Mouse (Mus musculus): ENCODE measurements around the gene Rhebl1.

GRCm38 (mm10) chr15:98864951-98865350 lies 29.4 kb downstream of the Rhebl1 start:
- TF ChIP-seq CTCF (IDR thresholded peaks at IDR 0.05; ENCODE audit: control insufficient read depth, insufficient read depth, low read length), result no peak
- no peak for TF ChIP-seq POLR2A (IDR thresholded peaks at IDR 0.05; ENCODE audit: borderline replicate concordance, control insufficient read depth, low read depth, low read length)

Data from bone marrow, adult 2 months (tissue).